Mouse (Mus musculus) intestine, embryonic 14.5 days (tissue): ENCODE data around the gene Cpne8. TPM values are rescaled to one million over a fixed set of nuclear protein-coding genes. Genes with fewer than 3 reads are reported as not detected.

Source experiments
- ATAC-seq: fragments of 200-750 bp; cut with Nextera tagmentation; replicated peaks from 2 replicates; pipeline ENCODE4 v1.8.0; 2017; ENCODE audit warnings: low read depth, moderate number of reproducible peaks, moderate TSS enrichment, moderate library complexity; ENCODE audit not compliant: low FRiP score, low TSS enrichment
- DNase-seq: peaks from one replicate; pipeline ENCODE4 v3.0.0-alpha.2; 2018; ENCODE audit warnings: low spot score
- H3K27ac ChIP-seq: fragments of 300-500 bp; sonication (generic); 2 replicates; pipeline ENCODE4 v1.5.1; 2014; ENCODE audit warnings: low read depth, mild to moderate bottlenecking, control low read depth
- H3K27me3 ChIP-seq: fragments of 300-500 bp; sonication (generic); replicated peaks from 2 replicates; pipeline ENCODE4 v1.6.1; 2014; ENCODE audit warnings: low read length, control low read depth; ENCODE audit not compliant: control insufficient read depth, insufficient read depth
- H3K36me3 ChIP-seq: fragments of 300-500 bp; sonication (generic); 2 replicates; pipeline ENCODE4 v1.6.1; 2014; ENCODE audit warnings: low read length, control low read depth; ENCODE audit not compliant: control insufficient read depth, insufficient read depth
- H3K4me1 ChIP-seq: fragments of 300-500 bp; sonication (generic); replicated peaks from 2 replicates; pipeline ENCODE4 v1.6.1; 2014; ENCODE audit warnings: low read length, control low read depth, mixed read lengths; ENCODE audit not compliant: control insufficient read depth, insufficient read depth
- H3K4me2 ChIP-seq: fragments of 300-500 bp; sonication (generic); 2 replicates; pipeline ENCODE4 v1.6.1; 2014; ENCODE audit warnings: low read length
- H3K4me3 ChIP-seq: fragments of 300-500 bp; sonication (generic); 2 replicates; pipeline ENCODE4 v1.5.1; 2014; ENCODE audit warnings: low read depth, low read length, control low read depth, mixed read lengths
- H3K9ac ChIP-seq: fragments of 300-500 bp; sonication (generic); 2 replicates; pipeline ENCODE4 v1.6.1; 2014; ENCODE audit warnings: mild to moderate bottlenecking, low read length
- H3K9me3 ChIP-seq: fragments of 300-500 bp; sonication (generic); 2 replicates; pipeline ENCODE4 v1.6.1; 2016; ENCODE audit warnings: low read length, control low read depth; ENCODE audit not compliant: control insufficient read depth
- WGBS: fragments of 180-500 bp; shearing (Covaris S2); extraction: QIAGEN DNeasy Blood & Tissue Kit; methylation state at CpG from one replicate; pipeline ENCODE4 v1.1.7; 2014; 5-methylcytosine and 5-hydroxymethylcytosine counted together
- polyA plus RNA-seq: library from polyadenylated mRNA; unstranded; fragments of >200 nt; fragmentation: Nextera tagmentation; extraction: Ambion mirVana; gene quantifications from 2 replicates; pipeline ENCODE4 v1.2.1, GENCODE M21; 2014

Gene Cpne8
- polyA plus RNA-seq, 1 experiment from 2014 or later, result 30.2 TPM

- DNase-seq, result no peak
- WGBS, result 90% methylated on average over 5 of the region's 5 CpGs
- no peak overlapping the region for H3K4me2 ChIP-seq
- no peaks in the 10 kb centered on the region for H3K9me3 ChIP-seq
- no peaks in the 10 kb centered on the region for H3K27me3 ChIP-seq
- no peaks in the 10 kb centered on the region for H3K4me1 ChIP-seq
- no peak overlapping the region for H3K9ac ChIP-seq
- no peak for ATAC-seq
- no peak overlapping the region for H3K4me3 ChIP-seq
- H3K36me3 ChIP-seq, result no peaks in the 10 kb centered on the region
- no peak overlapping the region for H3K27ac ChIP-seq
Measured at GRCm38 (mm10) chr15:90603676-90604075, 75.6 kb downstream of the Cpne8 start.

GRCm38 (mm10) chr15:90597715-90598497, 81.3 kb downstream of the Cpne8 start:
- WGBS, result 64% methylated on average over 6 of the region's 6 CpGs
- no peaks in the 10 kb centered on the region for H3K36me3 ChIP-seq
- DNase-seq, result no peak
- no peaks in the 10 kb centered on the region for H3K4me1 ChIP-seq
- no peak overlapping the region for H3K9ac ChIP-seq
- H3K4me2 ChIP-seq, result no peak overlapping the region
- H3K4me3 ChIP-seq, result no peak overlapping the region
- no peak for ATAC-seq
- H3K27ac ChIP-seq, result no peak overlapping the region
- no peaks in the 10 kb centered on the region for H3K9me3 ChIP-seq
- H3K27me3 ChIP-seq, result no peaks in the 10 kb centered on the region

GRCm38 (mm10) chr15:90595592-90595991, 83.6 kb downstream of the Cpne8 start:
- ATAC-seq (no peak), DNase-seq (no peak)
- no peak overlapping the region for H3K4me3 ChIP-seq
- H3K9me3 ChIP-seq, result no peaks in the 10 kb centered on the region
- no peaks in the 10 kb centered on the region for H3K4me1 ChIP-seq
- H3K27me3 ChIP-seq, result no peaks in the 10 kb centered on the region
- WGBS, result 82% methylated on average over 2 of the region's 2 CpGs
- H3K4me2 ChIP-seq, result no peak overlapping the region
- H3K36me3 ChIP-seq, result no peaks in the 10 kb centered on the region
- H3K9ac ChIP-seq, result no peak overlapping the region
- H3K27ac ChIP-seq, result no peak overlapping the region

GRCm38 (mm10) chr15:90589587-90589986, 89.6 kb downstream of the Cpne8 start:
- Histone ChIP-seq H3K27me3 (no peaks in the 10 kb centered on the region), H3K36me3 (no peaks in the 10 kb centered on the region), H3K9ac (no peak overlapping the region), H3K27ac (peak overlapping the region; percentile 38; the same call in 1 of the 2 replicates), H3K4me1 (no peaks in the 10 kb centered on the region), H3K4me3 (no peak overlapping the region), H3K4me2 (no peak overlapping the region), H3K9me3 (no peaks in the 10 kb centered on the region)
- ATAC-seq (peak; percentile 58; the same call in 1 of the 2 replicates), DNase-seq (peak; percentile 62)
- WGBS, result 65% methylated on average over 7 of the region's 7 CpGs

- Histone ChIP-seq H3K4me3 (no peak overlapping the region), H3K9ac (no peak overlapping the region), H3K4me2 (no peak overlapping the region), H3K27me3 (no peaks in the 10 kb centered on the region), H3K36me3 (no peaks in the 10 kb centered on the region), H3K27ac (no peak overlapping the region), H3K9me3 (no peaks in the 10 kb centered on the region), H3K4me1 (no peaks in the 10 kb centered on the region)
- DNase-seq (no peak), ATAC-seq (no peak)
- WGBS, result 90% methylated on average over 3 of the region's 3 CpGs
Measured at GRCm38 (mm10) chr15:90577402-90577801, 101.8 kb downstream of the Cpne8 start.

- Histone ChIP-seq H3K4me3 (no peak overlapping the region), H3K36me3 (no peaks in the 10 kb centered on the region), H3K9ac (no peak overlapping the region), H3K27ac (no peak overlapping the region), H3K4me1 (no peaks in the 10 kb centered on the region), H3K9me3 (no peaks in the 10 kb centered on the region), H3K27me3 (no peaks in the 10 kb centered on the region), H3K4me2 (no peak overlapping the region)
- DNase-seq (no peak), ATAC-seq (no peak)
- WGBS, result 90% methylated on average over 4 of the region's 4 CpGs
Measured at GRCm38 (mm10) chr15:90569246-90569645, 110.0 kb downstream of the Cpne8 start.

GRCm38 (mm10) chr15:90568050-90568449, 111.2 kb downstream of the Cpne8 start:
- H3K9ac ChIP-seq, result no peak overlapping the region
- no peak overlapping the region for H3K4me3 ChIP-seq
- H3K27ac ChIP-seq, result no peak overlapping the region
- H3K4me2 ChIP-seq, result no peak overlapping the region
- ATAC-seq, result no peak
- H3K9me3 ChIP-seq, result no peaks in the 10 kb centered on the region
- H3K4me1 ChIP-seq, result no peaks in the 10 kb centered on the region
- WGBS, result 87% methylated on average over 4 of the region's 4 CpGs
- no peaks in the 10 kb centered on the region for H3K27me3 ChIP-seq
- no peaks in the 10 kb centered on the region for H3K36me3 ChIP-seq
- DNase-seq, result no peak

GRCm38 (mm10) chr15:90563996-90564395, 115.2 kb downstream of the Cpne8 start:
- H3K4me3 ChIP-seq, result no peak overlapping the region
- H3K4me2 ChIP-seq, result no peak overlapping the region
- H3K36me3 ChIP-seq, result no peaks in the 10 kb centered on the region
- no peaks in the 10 kb centered on the region for H3K27me3 ChIP-seq
- no peak for DNase-seq
- WGBS, result 68% methylated on average over 3 of the region's 3 CpGs
- H3K9ac ChIP-seq, result no peak overlapping the region
- no peak overlapping the region for H3K27ac ChIP-seq
- H3K4me1 ChIP-seq, result no peaks in the 10 kb centered on the region
- no peak for ATAC-seq
- H3K9me3 ChIP-seq, result no peaks in the 10 kb centered on the region

GRCm38 (mm10) chr15:90561613-90562012, 117.6 kb downstream of the Cpne8 start:
- no peak for ATAC-seq

More at GRCm38 (mm10) chr15:90561613-90562012, 117.6 kb downstream of the Cpne8 start:
- H3K9ac ChIP-seq, result no peak overlapping the region
- no peaks in the 10 kb centered on the region for H3K27me3 ChIP-seq
- no peak overlapping the region for H3K4me2 ChIP-seq
- no peak for DNase-seq
- H3K36me3 ChIP-seq, result no peaks in the 10 kb centered on the region
- no peaks in the 10 kb centered on the region for H3K4me1 ChIP-seq
- WGBS, result 87% methylated on average over 12 of the region's 12 CpGs
- no peaks in the 10 kb centered on the region for H3K9me3 ChIP-seq
- no peak overlapping the region for H3K4me3 ChIP-seq
- H3K27ac ChIP-seq, result no peak overlapping the region
